Mouse (Mus musculus) kidney, embryonic 15.5 days (tissue): ENCODE data around the gene Sphk1. TPM values are rescaled to one million over a fixed set of nuclear protein-coding genes. Genes with fewer than 3 reads are reported as not detected.

Experiments
- ATAC-seq: fragments of 200-750 bp; cut with Nextera tagmentation; replicated peaks from 2 replicates; pipeline ENCODE4 v1.8.0; 2017; ENCODE audit warnings: moderate TSS enrichment; ENCODE audit not compliant: low FRiP score
- H3K27ac ChIP-seq: fragments of 300-500 bp; sonication (generic); 2 replicates; pipeline ENCODE4 v1.5.1; 2015; ENCODE audit warnings: mild to moderate bottlenecking, inconsistent platforms
- H3K27me3 ChIP-seq: fragments of 300-500 bp; sonication (generic); 2 replicates; pipeline ENCODE4 v1.6.1; 2015; ENCODE audit warnings: inconsistent platforms
- H3K36me3 ChIP-seq: fragments of 300-500 bp; sonication (generic); 2 replicates; pipeline ENCODE4 v1.6.1; 2015; ENCODE audit warnings: inconsistent platforms
- H3K4me1 ChIP-seq: fragments of 300-500 bp; sonication (generic); 2 replicates; pipeline ENCODE4 v1.6.1; 2015; ENCODE audit warnings: inconsistent platforms
- H3K4me2 ChIP-seq: fragments of 300-500 bp; sonication (generic); 2 replicates; pipeline ENCODE4 v1.6.1; 2015; ENCODE audit warnings: moderate library complexity, mild to moderate bottlenecking, inconsistent platforms
- H3K4me3 ChIP-seq: fragments of 300-500 bp; sonication (generic); replicated peaks from 2 replicates; pipeline ENCODE4 v1.5.1; 2015; ENCODE audit warnings: mild to moderate bottlenecking, inconsistent platforms
- H3K9ac ChIP-seq: fragments of 300-500 bp; sonication (generic); 2 replicates; pipeline ENCODE4 v1.6.1; 2015; ENCODE audit warnings: mild to moderate bottlenecking, inconsistent platforms
- H3K9me3 ChIP-seq: fragments of 300-500 bp; sonication (generic); replicated peaks from 2 replicates; pipeline ENCODE4 v1.6.1; 2016; ENCODE audit warnings: inconsistent platforms
- WGBS: fragments of 180-500 bp; shearing (Covaris S2); methylation state at CpG from one replicate; pipeline ENCODE4 v1.1.7; 2015; ENCODE audit warnings: mixed read lengths; 5-methylcytosine and 5-hydroxymethylcytosine counted together
- polyA plus RNA-seq: library from polyadenylated mRNA; unstranded; fragments of >200 nt; fragmentation: Nextera tagmentation; extraction: Ambion mirVana; gene quantifications from 2 replicates; pipeline ENCODE4 v1.2.1, GENCODE M21; 2015

Sphk1 gene
- polyA plus RNA-seq, 1 experiment from 2014 or later, result 6.3 TPM

DNA sequence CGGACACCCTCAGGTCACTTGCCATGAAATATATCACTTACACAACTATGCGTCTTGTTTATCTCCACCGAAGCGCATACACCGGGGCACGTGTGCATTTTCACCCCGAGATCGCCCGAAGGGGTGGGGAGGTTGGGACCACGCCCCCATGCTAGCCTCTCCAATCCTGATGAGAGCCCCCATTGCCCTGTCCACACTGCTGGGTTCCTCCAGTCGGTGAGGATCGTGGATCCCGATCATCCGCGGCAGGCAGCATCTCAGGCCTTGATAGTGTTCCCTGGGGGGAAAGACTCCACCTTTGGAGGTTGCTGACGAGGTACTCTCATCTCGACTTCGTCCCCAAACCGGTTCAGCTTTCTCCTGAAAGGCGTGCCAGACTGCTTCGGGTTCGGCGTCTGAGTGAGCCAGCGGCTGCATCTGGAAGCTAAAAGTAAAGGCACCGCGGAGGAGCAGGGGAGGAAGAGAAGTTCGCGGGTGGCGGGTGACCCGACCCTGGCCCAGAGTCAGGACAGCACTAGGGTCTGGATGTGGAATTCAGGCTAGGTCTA is 1.6 kb downstream of the Sphk1 start:
- H3K27ac ChIP-seq, result no peak overlapping the region
- peaks cover 57% of the 10 kb centered on the region for H3K27me3 ChIP-seq
- H3K36me3 ChIP-seq, result peaks cover 3% of the 10 kb centered on the region; the same call in 1 of the 2 replicates
- peak overlapping the region; percentile 97 for H3K4me2 ChIP-seq
- no peaks in the 10 kb centered on the region for H3K9me3 ChIP-seq
- no peak; the same call in 1 of the 2 replicates for ATAC-seq
- H3K4me3 ChIP-seq, result peak overlapping the region; percentile 56
- H3K9ac ChIP-seq, result peak overlapping the region; percentile 57
- WGBS, result under 1% methylated on average over 30 of the region's 30 CpGs
- peaks cover 46% of the 10 kb centered on the region for H3K4me1 ChIP-seq

GRCm38 (mm10) chr11:116532810-116533338 is 2.1 kb downstream of the Sphk1 start:
- Histone ChIP-seq H3K27ac (no peak overlapping the region), H3K9ac (peak overlapping the region; percentile 57), H3K4me3 (peak overlapping the region; percentile 56), H3K36me3 (peaks cover 6% of the 10 kb centered on the region), H3K4me2 (peak overlapping the region; percentile 97), H3K4me1 (peaks cover 46% of the 10 kb centered on the region), H3K9me3 (no peaks in the 10 kb centered on the region), H3K27me3 (peaks cover 51% of the 10 kb centered on the region)
- under 1% methylated on average over 50 of the region's 50 CpGs for WGBS
- peak; percentile 63 for ATAC-seq

DNA sequence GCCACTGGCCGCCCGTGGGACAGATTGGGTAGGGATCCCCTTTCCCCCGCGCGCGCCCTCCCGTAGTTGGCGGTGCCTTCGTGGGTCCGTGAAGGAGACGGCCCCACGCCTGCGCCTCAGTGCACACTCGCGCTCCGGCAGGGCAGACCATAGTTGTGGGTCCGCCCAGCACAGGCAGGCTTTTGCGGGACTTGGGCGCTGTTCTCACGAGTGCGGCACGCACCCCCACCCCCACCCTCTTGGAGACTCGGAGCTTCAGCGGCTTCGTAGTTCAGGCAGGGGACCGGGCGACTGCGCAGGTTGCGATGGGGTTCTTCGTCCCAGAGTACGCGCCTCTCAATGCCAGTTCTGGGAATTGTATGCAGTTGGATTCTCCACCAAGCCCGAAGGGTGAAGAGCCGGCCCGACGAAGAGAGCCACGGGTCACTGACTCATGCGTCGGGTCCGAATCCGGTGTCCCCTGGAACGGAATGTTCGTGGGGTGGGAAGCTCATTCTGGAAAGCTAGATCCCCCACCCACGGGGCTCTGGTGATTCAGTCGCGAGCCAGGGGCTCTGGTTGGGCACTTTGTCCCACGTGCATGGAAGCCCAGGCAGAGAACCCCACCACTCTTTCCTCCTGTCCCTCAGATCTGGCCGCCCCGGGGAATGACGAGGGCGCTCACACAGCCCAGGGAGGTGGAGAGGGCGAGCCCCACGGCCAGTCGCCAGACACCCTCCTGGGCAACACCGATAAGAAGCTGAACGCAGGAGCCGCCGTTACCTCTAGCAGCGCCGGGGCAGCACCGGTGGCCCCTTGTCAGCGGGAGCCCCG is 2.8 kb downstream of the Sphk1 start:
- peaks cover 51% of the 10 kb centered on the region for H3K27me3 ChIP-seq
- no peaks in the 10 kb centered on the region for H3K9me3 ChIP-seq
- no peak overlapping the region for H3K27ac ChIP-seq
- H3K4me1 ChIP-seq, result peaks cover 46% of the 10 kb centered on the region
- ATAC-seq, result peak; percentile 71
- peak overlapping the region; percentile 57 for H3K9ac ChIP-seq
- H3K4me3 ChIP-seq, result peak overlapping the region; percentile 56
- H3K36me3 ChIP-seq, result peaks cover 12% of the 10 kb centered on the region
- peak overlapping the region; percentile 97 for H3K4me2 ChIP-seq
- WGBS, result under 1% methylated on average over 63 of the region's 63 CpGs

GRCm38 (mm10) chr11:116534154-116534865 is 3.6 kb downstream of the Sphk1 start:
- Histone ChIP-seq H3K4me2 (peak overlapping the region; percentile 97), H3K36me3 (peaks cover 20% of the 10 kb centered on the region), H3K9ac (peak overlapping the region; percentile 57), H3K9me3 (no peaks in the 10 kb centered on the region), H3K27me3 (peaks cover 51% of the 10 kb centered on the region), H3K4me3 (peak overlapping the region; percentile 56), H3K27ac (no peak overlapping the region), H3K4me1 (peaks cover 46% of the 10 kb centered on the region)
- 18% methylated on average over 20 of the region's 20 CpGs for WGBS
- ATAC-seq, result peak; percentile 77

- Histone ChIP-seq H3K27ac (no peak overlapping the region), H3K9me3 (no peaks in the 10 kb centered on the region), H3K4me2 (no peak overlapping the region), H3K4me3 (no peak overlapping the region), H3K27me3 (peaks cover 30% of the 10 kb centered on the region), H3K9ac (no peak overlapping the region), H3K36me3 (peaks cover 44% of the 10 kb centered on the region), H3K4me1 (peaks cover 29% of the 10 kb centered on the region)
- no peak for ATAC-seq
- WGBS, result 94% methylated on average over 7 of the region's 7 CpGs
These were observed 6.0 kb downstream of the Sphk1 start for GRCm38 (mm10) chr11:116536685-116537084.

- Histone ChIP-seq H3K9ac (no peak overlapping the region), H3K9me3 (no peaks in the 10 kb centered on the region), H3K27me3 (peaks cover 23% of the 10 kb centered on the region), H3K4me1 (peaks cover 22% of the 10 kb centered on the region), H3K4me3 (no peak overlapping the region), H3K4me2 (no peak overlapping the region), H3K36me3 (peaks cover 51% of the 10 kb centered on the region), H3K27ac (no peak overlapping the region)
- 80% methylated on average over 5 of the region's 5 CpGs for WGBS
- ATAC-seq, result no peak
These were observed 6.7 kb downstream of the Sphk1 start for GRCm38 (mm10) chr11:116537388-116537787.

GRCm38 (mm10) chr11:116538142-116538735 is 7.5 kb downstream of the Sphk1 start:
- peaks cover 14% of the 10 kb centered on the region for H3K4me1 ChIP-seq

GRCm38 (mm10) chr11:116541183-116541582 is 10.5 kb downstream of the Sphk1 start:
- no peaks in the 10 kb centered on the region for H3K9me3 ChIP-seq
- no peak overlapping the region for H3K9ac ChIP-seq
- H3K4me3 ChIP-seq, result no peak overlapping the region
- H3K4me1 ChIP-seq, result no peaks in the 10 kb centered on the region
- no peak overlapping the region for H3K4me2 ChIP-seq
- H3K36me3 ChIP-seq, result peaks cover 89% of the 10 kb centered on the region
- ATAC-seq, result no peak
- 92% methylated on average over 11 of the region's 11 CpGs for WGBS
- H3K27ac ChIP-seq, result no peak overlapping the region
- no peaks in the 10 kb centered on the region for H3K27me3 ChIP-seq

More at GRCm38 (mm10) chr11:116538142-116538735, 7.5 kb downstream of the Sphk1 start:
- Histone ChIP-seq H3K27ac (no peak overlapping the region), H3K4me3 (no peak overlapping the region), H3K36me3 (peaks cover 59% of the 10 kb centered on the region), H3K9me3 (no peaks in the 10 kb centered on the region), H3K4me2 (no peak overlapping the region), H3K27me3 (peaks cover 15% of the 10 kb centered on the region), H3K9ac (no peak overlapping the region)
- WGBS, result 87% methylated on average over 12 of the region's 12 CpGs
- ATAC-seq, result no peak

DNA sequence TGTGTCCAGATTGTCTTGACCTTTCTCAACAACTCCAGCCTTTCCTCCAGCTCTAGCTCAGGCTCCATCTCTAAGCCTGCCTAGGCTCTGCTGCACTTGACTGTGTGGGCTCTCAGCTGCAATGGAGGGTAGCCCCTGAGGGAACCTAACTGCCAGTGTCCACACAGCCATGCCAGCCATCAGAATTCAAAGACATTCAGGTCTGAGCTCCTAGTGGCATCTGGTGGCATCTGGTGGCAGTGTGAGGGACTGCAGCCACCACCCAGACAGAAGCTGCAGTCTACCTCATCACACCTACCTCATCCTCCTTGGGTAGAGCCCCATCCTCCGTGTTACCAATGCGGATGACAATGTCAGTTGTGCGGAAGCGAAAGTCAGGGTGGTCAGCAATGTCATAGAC is 12.4 kb downstream of the Sphk1 start:
- no peak overlapping the region for H3K4me3 ChIP-seq
- H3K27me3 ChIP-seq, result no peaks in the 10 kb centered on the region
- H3K4me2 ChIP-seq, result no peak overlapping the region
- no peak overlapping the region for H3K27ac ChIP-seq
- no peak for ATAC-seq
- peaks cover 94% of the 10 kb centered on the region for H3K36me3 ChIP-seq
- H3K9ac ChIP-seq, result no peak overlapping the region
- H3K4me1 ChIP-seq, result no peaks in the 10 kb centered on the region
- 90% methylated on average over 4 of the region's 4 CpGs for WGBS
- no peaks in the 10 kb centered on the region for H3K9me3 ChIP-seq

- Histone ChIP-seq H3K4me3 (no peak overlapping the region), H3K36me3 (peaks cover 57% of the 10 kb centered on the region), H3K27ac (no peak overlapping the region), H3K4me2 (no peak overlapping the region), H3K4me1 (peaks cover 22% of the 10 kb centered on the region), H3K9ac (no peak overlapping the region), H3K9me3 (no peaks in the 10 kb centered on the region), H3K27me3 (no peaks in the 10 kb centered on the region)
- WGBS, result 83% methylated on average over 17 of the region's 17 CpGs
- ATAC-seq, result no peak
These were observed 16.8 kb downstream of the Sphk1 start for GRCm38 (mm10) chr11:116547296-116548060.

GRCm38 (mm10) chr11:116548780-116549179 is 18.1 kb downstream of the Sphk1 start:
- Histone ChIP-seq H3K9me3 (no peaks in the 10 kb centered on the region), H3K4me1 (peaks cover 22% of the 10 kb centered on the region), H3K27me3 (no peaks in the 10 kb centered on the region), H3K4me3 (no peak overlapping the region), H3K36me3 (peaks cover 44% of the 10 kb centered on the region), H3K27ac (no peak overlapping the region), H3K9ac (no peak overlapping the region), H3K4me2 (no peak overlapping the region)
- no peak for ATAC-seq
- WGBS, result 93% methylated on average over 9 of the region's 9 CpGs
